Mouse (Mus musculus): ENCODE measurements around the gene Glyctk. TPM values are rescaled to one million over a fixed set of nuclear protein-coding genes. Genes with fewer than 3 reads are reported as not detected.

Gene Glyctk
- total RNA-seq, 2 experiments from 2014 or later, result 3.3 to 5.3 TPM

Small RNA genes lying within 50 kb of the gene (microRNA-seq; reads per million reads assigned to microRNA genes)
- 16.3 to 20.5 reads per million in 2 experiments for gene Mir135a-1
- 66,158 to 75,382 reads per million in 2 experiments for gene Mirlet7g

Other genes with a start within 250 kb of the Glyctk start
- gene Col6a5, start 197.5 kb downstream of the Glyctk start, total RNA-seq (2021), result under 1 TPM; 0.27 to 0.53 TPM
- gene Col6a4, start 61.4 kb downstream of the Glyctk start, total RNA-seq (2021), result 1 to 10 TPM; 1.8 to 2.7 TPM
- 100 to 1,000 TPM; 136 to 141 TPM for gene Wdr82, start 12.8 kb upstream of the Glyctk start, total RNA-seq (2021)
- gene Ppm1m, start 41.6 kb upstream of the Glyctk start, total RNA-seq (2021), result 10 to 100 TPM; 18.0 to 24.7 TPM
- gene Twf2, start 45.0 kb upstream of the Glyctk start, total RNA-seq (2021), result 10 to 100 TPM; 55.1 to 59.6 TPM
- gene Tlr9, start 64.5 kb upstream of the Glyctk start, total RNA-seq (2021), result 1 to 10 TPM; 1.1 to 1.2 TPM
- 100 to 1,000 TPM; 135 to 144 TPM for gene Alas1, start 90.5 kb upstream of the Glyctk start, total RNA-seq (2021)
- gene Poc1a, start 122.9 kb upstream of the Glyctk start, total RNA-seq (2021), result 10 to 100 TPM; 17.2 to 18.9 TPM
- 100 to 1,000 TPM; 101 to 109 TPM for gene Dusp7, start 210.5 kb upstream of the Glyctk start, total RNA-seq (2021)